ENCODE assay signal across 22 mouse cellular contexts in the genomic region with DNA sequence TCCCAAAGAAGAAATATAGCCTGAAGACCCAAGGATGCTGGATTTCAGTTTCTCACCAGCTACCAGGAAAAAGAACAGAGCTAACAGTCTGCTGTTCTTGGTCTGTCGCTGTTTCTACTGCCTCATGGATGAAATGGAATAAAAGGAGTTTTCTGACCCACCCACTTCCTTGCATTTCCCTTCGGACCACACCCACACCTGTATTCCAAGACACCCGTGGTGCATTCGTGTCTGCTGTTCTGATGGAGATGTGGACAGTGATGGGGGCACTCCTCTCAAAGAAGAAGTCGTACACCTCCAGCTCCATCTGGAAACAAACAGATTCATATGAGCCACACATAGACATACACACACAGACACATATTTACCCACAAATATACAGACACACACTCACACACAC. TPM values are rescaled to one million over a fixed set of nuclear protein-coding genes. Genes with fewer than 3 reads are reported as not detected.
DNase-seq lines count a peak whose midpoint lies in the region; ATAC-seq and TF ChIP-seq lines count a peak whose summit lies in the region.
"Had no signal": no experiment of that assay in that cellular context is flagged by ENCODE, and none has a peak within 500 bp of the region (broad histone marks: within the 10 kb centered on the region; RNA-seq: fewer than 3 reads in every experiment).

No protein-coding gene starts in this region.

- no peak for ATAC-seq in midbrain, embryonic 12.5 days (ENCODE audit: low FRiP score, low read depth)
- no peak for ATAC-seq in midbrain, postnatal 0 days (ENCODE audit: low FRiP score)
- ATAC-seq: CD4-positive, CD25-positive, alpha-beta regulatory T cell, adult 4 months; forebrain, embryonic 15.5 days; forebrain, postnatal 0 days had no signal

- H3K9me3 ChIP-seq in midbrain, embryonic 12.5 days, result no peaks in the 10 kb centered on the region
- no peaks in the 10 kb centered on the region for H3K9me3 ChIP-seq in midbrain, postnatal 0 days (ENCODE audit: low read length)
- H3K9me3 ChIP-seq: embryonic facial prominence, embryonic 10.5 days; embryonic facial prominence, embryonic 12.5 days; forebrain, embryonic 13.5 days; forebrain, embryonic 15.5 days had no signal

- H3K9ac ChIP-seq in midbrain, embryonic 12.5 days (replicated peaks), result no peak overlapping the region
- H3K9ac ChIP-seq in midbrain, postnatal 0 days (replicated peaks; ENCODE audit: low read length, poor library complexity, severe bottlenecking), result no peak overlapping the region
- H3K9ac ChIP-seq: embryonic facial prominence, embryonic 12.5 days; forebrain, embryonic 13.5 days; forebrain, embryonic 15.5 days; forebrain, postnatal 0 days had no signal

- 0 out of 2 replicates have a peak overlapping the region, but pooled peaks have one; percentile 15 for H3K27ac ChIP-seq in midbrain, embryonic 12.5 days (replicated peaks)
- no peak overlapping the region for H3K27ac ChIP-seq in midbrain, postnatal 0 days (ENCODE audit: low read depth, low read length)
- no peak overlapping the region for H3K27ac ChIP-seq in cerebellum, adult 2 months (ENCODE audit: insufficient read depth, low read length)
- H3K27ac ChIP-seq: embryonic facial prominence, embryonic 10.5 days; embryonic facial prominence, embryonic 12.5 days; forebrain, embryonic 13.5 days; forebrain, embryonic 15.5 days had no signal

- WGBS in midbrain, embryonic 12.5 days, result 88% methylated on average over 5 of the region's 5 CpGs
- 81% methylated on average over 5 of the region's 5 CpGs for WGBS in midbrain, postnatal 0 days
- 90% methylated on average over 5 of the region's 5 CpGs for WGBS in cerebellum, adult 2 months

- H3K4me2 ChIP-seq in midbrain, embryonic 12.5 days (replicated peaks), result no peak overlapping the region
- no peak overlapping the region for H3K4me2 ChIP-seq in midbrain, postnatal 0 days (ENCODE audit: low read depth, low read length, poor library complexity, severe bottlenecking)
- H3K4me2 ChIP-seq: embryonic facial prominence, embryonic 12.5 days; forebrain, embryonic 13.5 days; forebrain, embryonic 15.5 days had no signal

- no peak overlapping the region for H3K4me3 ChIP-seq in midbrain, embryonic 12.5 days
- H3K4me3 ChIP-seq in midbrain, postnatal 0 days (ENCODE audit: low read depth, low read length), result no peak overlapping the region
- H3K4me3 ChIP-seq in cerebellum, adult 2 months (replicated peaks; ENCODE audit: insufficient read depth, low read depth, low read length), result no peak overlapping the region
- H3K4me3 ChIP-seq: embryonic facial prominence, embryonic 10.5 days; embryonic facial prominence, embryonic 12.5 days; forebrain, embryonic 13.5 days; forebrain, embryonic 15.5 days had no signal

- H3K27me3 ChIP-seq in midbrain, embryonic 12.5 days, result no peaks in the 10 kb centered on the region
- H3K27me3 ChIP-seq in midbrain, postnatal 0 days (ENCODE audit: insufficient read depth, low read length), result no peaks in the 10 kb centered on the region
- H3K27me3 ChIP-seq in cerebellum, adult 2 months (ENCODE audit: control insufficient read depth, insufficient read depth, low read length), result no peaks in the 10 kb centered on the region
- H3K27me3 ChIP-seq: CH12.LX; embryonic facial prominence, embryonic 12.5 days; forebrain, embryonic 13.5 days; forebrain, embryonic 15.5 days had no signal

- no peak for TF ChIP-seq POLR2A in cerebellum, adult 2 months (IDR thresholded peaks at IDR 0.05; ENCODE audit: borderline replicate concordance, insufficient read depth, low read length)

- no peak for TF ChIP-seq CTCF in midbrain, postnatal 0 days (IDR thresholded peaks at IDR 0.05)
- no peak for TF ChIP-seq CTCF in cerebellum, adult 2 months (IDR thresholded peaks at IDR 0.05; ENCODE audit: borderline replicate concordance, insufficient read depth, low read depth, low read length)

- no peak for DNase-seq in midbrain, postnatal 0 days (ENCODE audit: low spot score)
- DNase-seq in R1 (ENCODE audit: low read depth, low spot score) (peak; percentile 57), MN1 (ENCODE audit: low spot score) (no peak)
- no peak for DNase-seq in cerebellum, adult 2 months
- DNase-seq: adrenal gland, adult 2 months; adrenal gland, postnatal 10 days; adrenal gland, postnatal 25 days; B cell, adult 2 months; cerebellum, adult 11 months; cerebellum, adult 18-20 months; cerebellum, adult 9-10 months; cerebellum, postnatal 10 days; cerebellum, postnatal 25 days; forebrain, postnatal 0 days had no signal

- no peaks in the 10 kb centered on the region for H3K36me3 ChIP-seq in midbrain, embryonic 12.5 days
- no peaks in the 10 kb centered on the region for H3K36me3 ChIP-seq in midbrain, postnatal 0 days (ENCODE audit: insufficient read depth, low read length)
- H3K36me3 ChIP-seq: forebrain, embryonic 15.5 days; G1E had no signal

- H3K4me1 ChIP-seq in midbrain, embryonic 12.5 days, result 0 out of 2 replicates have a peak, but pooled peaks cover 7% of the 10 kb centered on the region
- no peaks in the 10 kb centered on the region for H3K4me1 ChIP-seq in midbrain, postnatal 0 days (ENCODE audit: insufficient read depth, low read length)
- H3K4me1 ChIP-seq in cerebellum, adult 2 months (ENCODE audit: control insufficient read depth, insufficient read depth, low read length), result no peaks in the 10 kb centered on the region
- H3K4me1 ChIP-seq: embryonic facial prominence, embryonic 10.5 days; embryonic facial prominence, embryonic 12.5 days had no signal

RNA-seq across cellular contexts. Expression of gene Frem1, which starts 48.1 kb away (rescaled TPM):
- 5.0 and 7.4 TPM in 2 replicates for polyA plus RNA-seq in midbrain, embryonic 12.5 days (2016; fragmentation: Nextera tagmentation; extraction: Ambion mirVana)
- total RNA-seq in midbrain, postnatal 0 days (2014; rRNA removed), result 4.0 and 5.1 TPM in 2 replicates
- polyA plus RNA-seq in midbrain, postnatal 0 days (2015; fragmentation: Nextera tagmentation; extraction: Ambion mirVana), result 1.0 and 1.1 TPM in 2 replicates
- polyA plus RNA-seq in cerebellum, adult 2 months (2012; rRNA removed), result 3.4 and 4.3 TPM in 2 replicates
- total RNA-seq: CH12.LX had no signal
- polyA plus RNA-seq: CD4-positive, CD25-positive, alpha-beta regulatory T cell, adult 4 months had no signal
